Mouse (Mus musculus) neural tube, embryonic 14.5 days (tissue): ENCODE results near the gene Gnat1. TPM values are rescaled to one million over a fixed set of nuclear protein-coding genes. Genes with fewer than 3 reads are reported as not detected.

Experiments
- ATAC-seq: fragments of 200-750 bp; cut with Nextera tagmentation; 2 replicates; pipeline ENCODE4 v1.8.0; 2017; ENCODE audit warnings: low read depth, mild to moderate bottlenecking, moderate TSS enrichment, moderate library complexity
- H3K27ac ChIP-seq: fragments of 300-500 bp; sonication (generic); 2 replicates; pipeline ENCODE4 v1.5.1; 2014; ENCODE audit warnings: low read depth, mild to moderate bottlenecking, control low read depth, low read length, moderate library complexity, mixed read lengths
- H3K27me3 ChIP-seq: fragments of 300-500 bp; sonication (generic); 2 replicates; pipeline ENCODE4 v1.6.1; 2014; ENCODE audit warnings: low read length; ENCODE audit not compliant: control insufficient read depth, insufficient read depth
- H3K36me3 ChIP-seq: fragments of 300-500 bp; sonication (generic); 2 replicates; pipeline ENCODE4 v1.6.1; 2014; ENCODE audit warnings: low read length, mixed read lengths; ENCODE audit not compliant: control insufficient read depth, insufficient read depth
- H3K4me1 ChIP-seq: fragments of 300-500 bp; sonication (generic); 2 replicates; pipeline ENCODE4 v1.6.1; 2014; ENCODE audit warnings: low read length; ENCODE audit not compliant: control insufficient read depth, insufficient read depth
- H3K4me2 ChIP-seq: fragments of 300-500 bp; sonication (generic); 2 replicates; pipeline ENCODE4 v1.6.1; 2014; ENCODE audit warnings: mild to moderate bottlenecking, low read depth, low read length, control low read depth
- H3K4me3 ChIP-seq: fragments of 300-500 bp; sonication (generic); 2 replicates; pipeline ENCODE4 v1.5.1; 2014; ENCODE audit warnings: low read depth, low read length, control low read depth, mixed read lengths
- H3K9ac ChIP-seq: fragments of 300-500 bp; sonication (generic); replicated peaks from 2 replicates; pipeline ENCODE4 v1.6.1; 2014; ENCODE audit warnings: low read depth, mild to moderate bottlenecking, control low read depth, low read length, mixed read lengths
- H3K9me3 ChIP-seq: fragments of 300-500 bp; sonication (generic); 2 replicates; pipeline ENCODE4 v1.6.1; 2016; ENCODE audit warnings: low read length; ENCODE audit not compliant: control insufficient read depth
- WGBS: fragments of 180-500 bp; shearing (Covaris S2); extraction: QIAGEN DNeasy Blood & Tissue Kit; methylation state at CpG from one replicate; pipeline ENCODE4 v1.1.7; 2014; 5-methylcytosine and 5-hydroxymethylcytosine counted together
- polyA plus RNA-seq: library from polyadenylated mRNA; unstranded; fragments of >200 nt; fragmentation: Nextera tagmentation; extraction: Ambion mirVana; gene quantifications from 2 replicates; pipeline ENCODE4 v1.2.1, GENCODE M21; 2014

The Gnat1 gene
- polyA plus RNA-seq, 1 experiment from 2014 or later = 2.7 TPM

DNA sequence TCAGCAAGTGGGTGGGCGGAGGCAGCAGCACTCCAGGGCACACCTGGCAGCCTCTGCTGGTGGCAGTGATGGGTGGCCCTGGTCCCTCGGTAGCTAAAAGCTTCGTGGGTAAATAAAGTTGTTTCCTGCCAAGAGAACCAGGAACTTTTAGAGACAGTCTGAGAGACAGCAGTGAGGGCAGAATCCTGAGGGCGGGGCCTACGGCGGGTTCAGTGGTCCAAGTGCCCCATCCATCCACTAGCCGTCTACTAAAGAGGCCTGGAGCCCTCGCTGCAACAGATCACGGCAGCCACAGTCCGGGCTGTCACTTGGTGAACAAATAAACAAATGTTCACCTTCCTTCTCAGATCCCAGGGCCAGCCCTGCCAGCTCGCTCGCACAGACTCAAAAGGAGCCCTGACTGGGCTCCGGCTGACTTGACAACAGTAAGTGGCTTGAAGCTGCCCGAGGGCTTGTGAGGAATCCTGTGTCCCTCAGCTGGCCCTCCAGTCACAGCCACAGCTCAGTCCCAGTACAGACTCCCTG is 49.5 kb downstream of the Gnat1 start:
- Histone ChIP-seq H3K27me3 (no peaks in the 10 kb centered on the region), H3K9me3 (no peaks in the 10 kb centered on the region), H3K27ac (peak overlapping the region; percentile 90), H3K4me3 (no peak overlapping the region), H3K4me1 (peaks cover 76% of the 10 kb centered on the region), H3K36me3 (no peaks in the 10 kb centered on the region), H3K9ac (peak overlapping the region; percentile 41; the same call in 1 of the 2 replicates), H3K4me2 (peak overlapping the region; percentile 27; the same call in 1 of the 2 replicates)
- 8% methylated on average over 14 of the region's 14 CpGs for WGBS
- ATAC-seq = 0 out of 2 replicates have a peak, but pooled peaks have one; percentile 3

DNA sequence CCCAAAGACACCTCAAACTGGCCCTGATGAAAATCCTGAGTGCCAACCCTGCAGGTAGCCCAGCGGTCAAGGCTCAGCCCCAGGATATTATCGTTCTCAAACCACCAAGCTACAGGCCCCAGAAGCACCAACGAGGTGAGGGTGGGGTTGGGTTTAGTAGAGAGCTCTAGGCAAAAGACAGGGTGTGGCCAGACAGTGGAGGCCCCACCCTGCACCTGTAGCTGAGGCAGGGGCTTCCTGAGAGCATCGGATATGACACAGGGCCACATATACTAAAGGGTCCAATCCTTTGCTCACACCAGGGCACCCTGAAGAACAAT is 50.1 kb downstream of the Gnat1 start:
- H3K9me3 ChIP-seq = no peaks in the 10 kb centered on the region
- ATAC-seq = no peak
- peak overlapping the region; percentile 27; the same call in 1 of the 2 replicates for H3K4me2 ChIP-seq
- WGBS = 19% methylated on average over 4 of the region's 4 CpGs
- peak overlapping the region; percentile 90 for H3K27ac ChIP-seq
- peaks cover 78% of the 10 kb centered on the region for H3K4me1 ChIP-seq
- H3K4me3 ChIP-seq = no peak overlapping the region
- no peak overlapping the region for H3K9ac ChIP-seq
- H3K36me3 ChIP-seq = no peaks in the 10 kb centered on the region
- no peaks in the 10 kb centered on the region for H3K27me3 ChIP-seq

DNA sequence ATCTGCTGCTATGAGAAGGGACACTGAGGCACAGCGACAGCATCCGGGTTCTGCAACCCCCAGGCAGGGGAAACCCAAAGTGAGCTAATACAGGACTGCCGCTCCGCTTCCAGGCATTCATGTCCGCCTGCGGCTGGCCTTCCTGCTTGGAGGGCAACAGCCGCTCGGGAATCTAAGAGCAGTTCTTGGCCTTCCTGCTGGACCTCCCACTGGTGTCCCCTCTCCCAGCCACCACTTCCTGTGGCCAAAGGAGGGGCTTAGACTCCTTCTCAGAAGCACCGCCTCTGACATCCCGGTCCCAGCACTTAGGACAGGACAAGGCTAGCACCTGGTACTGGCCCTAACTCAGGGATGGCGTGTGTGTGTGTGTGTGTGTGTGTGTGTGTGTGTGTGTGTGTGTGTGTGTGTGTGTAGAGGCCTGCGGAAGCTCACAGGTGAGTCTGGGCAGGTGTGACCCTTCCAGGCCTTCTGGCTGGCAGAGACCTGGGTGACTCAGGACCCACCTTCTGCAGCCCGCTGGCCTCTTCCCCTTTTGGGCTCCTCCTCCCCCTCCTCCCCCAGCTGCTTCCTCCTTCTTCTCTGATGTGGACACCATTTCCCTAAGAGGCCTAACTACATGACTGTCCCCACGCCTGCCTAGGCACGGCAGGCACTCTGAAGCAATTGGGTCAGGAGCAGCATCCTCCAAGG is 50.6 kb downstream of the Gnat1 start:
- Histone ChIP-seq H3K9me3 (no peaks in the 10 kb centered on the region), H3K27ac (peak overlapping the region; percentile 91), H3K36me3 (no peaks in the 10 kb centered on the region), H3K4me3 (no peak overlapping the region), H3K9ac (peak overlapping the region; percentile 48), H3K27me3 (no peaks in the 10 kb centered on the region), H3K4me1 (peaks cover 73% of the 10 kb centered on the region), H3K4me2 (peak overlapping the region; percentile 27; the same call in 1 of the 2 replicates)
- ATAC-seq = no peak
- 39% methylated on average over 15 of the region's 15 CpGs for WGBS

DNA sequence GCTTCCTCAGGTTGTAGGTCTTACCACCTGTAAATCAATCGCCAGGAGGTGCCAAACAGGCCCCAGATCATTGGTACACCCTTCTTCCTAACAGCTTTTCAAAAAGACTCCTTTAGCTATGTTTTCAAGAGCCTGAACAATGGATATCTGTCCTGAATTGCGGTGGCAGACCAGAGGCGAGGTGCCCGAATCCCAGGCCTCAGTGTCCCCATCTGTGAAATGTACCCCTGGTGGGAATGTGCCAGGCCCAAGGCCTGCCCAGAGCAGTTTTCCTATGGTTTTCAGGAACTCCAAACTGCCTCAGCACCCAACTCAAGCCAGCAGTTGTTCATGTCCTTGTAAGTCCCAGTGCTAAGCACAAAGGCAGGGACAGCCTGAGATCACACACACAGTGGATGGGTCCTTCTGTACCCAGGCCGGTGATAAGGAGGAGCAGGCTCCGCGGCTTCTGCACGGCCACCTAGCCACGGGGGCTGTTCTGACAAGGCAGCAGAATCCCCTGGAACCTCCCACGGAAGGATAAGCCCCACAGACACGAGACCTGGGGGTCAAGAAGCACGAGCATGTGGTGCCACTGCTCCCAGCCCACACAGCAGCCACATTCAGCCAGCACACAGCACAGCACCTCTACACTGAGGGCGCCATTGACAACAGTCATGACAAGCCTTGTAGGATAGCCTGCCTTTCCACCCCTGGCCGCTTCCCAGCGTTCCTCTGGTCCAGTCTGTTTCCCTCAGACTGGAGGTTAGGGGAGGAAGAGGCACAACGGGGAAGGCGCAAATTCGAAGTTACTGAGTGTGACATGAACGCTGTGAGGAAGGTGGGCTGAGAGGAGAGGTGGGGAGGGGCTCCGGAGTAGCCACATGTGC is 51.9 kb downstream of the Gnat1 start:
- Histone ChIP-seq H3K9me3 (no peaks in the 10 kb centered on the region), H3K4me2 (peak overlapping the region; percentile 23), H3K4me3 (no peak overlapping the region), H3K36me3 (no peaks in the 10 kb centered on the region), H3K9ac (peak overlapping the region; percentile 48), H3K4me1 (peaks cover 67% of the 10 kb centered on the region), H3K27me3 (no peaks in the 10 kb centered on the region), H3K27ac (peak overlapping the region; percentile 91)
- ATAC-seq = no peak
- WGBS = 16% methylated on average over 20 of the region's 20 CpGs

DNA sequence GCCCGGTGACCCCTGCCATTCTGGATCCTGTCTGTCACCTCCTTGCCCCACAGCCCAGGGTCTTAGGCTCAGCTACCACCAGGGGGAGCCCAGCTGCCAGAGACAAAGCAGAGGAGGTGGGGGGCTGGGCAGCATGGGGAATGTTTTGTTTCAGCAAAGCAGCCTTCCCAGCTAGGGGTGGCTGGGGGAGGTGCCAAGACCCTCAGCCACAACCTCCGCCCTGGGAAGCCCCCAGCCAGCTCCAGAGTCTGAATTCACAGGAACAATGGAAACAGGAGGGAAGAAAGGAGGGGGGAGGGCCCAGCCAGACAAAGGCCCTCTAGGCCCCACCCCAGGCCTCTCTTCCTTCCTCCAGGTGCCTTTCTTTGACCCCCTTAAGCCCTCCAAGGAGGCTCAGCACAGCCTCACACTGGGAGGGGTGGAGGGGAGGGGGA is 52.7 kb downstream of the Gnat1 start:
- peak overlapping the region; percentile 23 for H3K4me2 ChIP-seq
- peak overlapping the region; percentile 48 for H3K9ac ChIP-seq
- H3K36me3 ChIP-seq = no peaks in the 10 kb centered on the region
- WGBS = 5% methylated on average over 2 of the region's 2 CpGs
- no peaks in the 10 kb centered on the region for H3K27me3 ChIP-seq
- H3K27ac ChIP-seq = peak overlapping the region; percentile 91
- peak; percentile 62 for ATAC-seq
- no peak overlapping the region for H3K4me3 ChIP-seq
- H3K4me1 ChIP-seq = peaks cover 59% of the 10 kb centered on the region
- no peaks in the 10 kb centered on the region for H3K9me3 ChIP-seq

DNA sequence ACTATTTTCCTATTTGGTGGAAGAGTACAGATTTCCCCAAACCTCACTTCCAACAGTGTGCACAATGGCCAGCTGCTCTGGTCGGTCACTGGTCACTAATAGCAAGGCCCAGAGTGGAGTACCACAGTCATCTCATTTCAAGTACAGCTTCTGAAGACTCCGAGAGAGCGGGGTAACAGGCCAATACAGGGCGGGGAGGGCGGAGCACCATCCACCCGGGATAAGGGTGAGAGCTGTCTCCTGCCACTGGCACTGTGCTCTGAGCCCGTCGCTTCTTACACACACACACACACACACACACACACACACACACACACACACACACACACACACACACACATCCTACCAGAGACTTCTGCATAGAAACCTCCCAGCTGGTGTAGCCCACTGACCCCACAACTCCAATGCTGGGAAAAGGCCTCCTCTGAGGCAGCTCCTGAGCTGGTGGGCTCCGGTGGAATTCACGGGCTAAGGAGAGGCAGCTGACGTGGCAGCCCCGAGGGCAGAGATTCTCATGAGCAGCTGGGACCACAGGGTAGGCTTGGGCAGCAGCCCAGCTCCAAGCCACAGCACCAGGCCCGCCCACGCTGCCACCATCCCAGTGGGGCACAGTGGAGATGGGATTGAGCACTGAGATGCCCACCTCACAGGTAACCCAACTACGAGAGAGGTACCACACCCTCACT is 53.2 kb downstream of the Gnat1 start:
- H3K9me3 ChIP-seq = no peaks in the 10 kb centered on the region
- H3K27ac ChIP-seq = peak overlapping the region; percentile 91
- H3K27me3 ChIP-seq = no peaks in the 10 kb centered on the region
- ATAC-seq = peak; percentile 31; the same call in 1 of the 2 replicates
- H3K9ac ChIP-seq = peak overlapping the region; percentile 48
- peaks cover 54% of the 10 kb centered on the region for H3K4me1 ChIP-seq
- H3K4me3 ChIP-seq = no peak overlapping the region
- WGBS = 28% methylated on average over 13 of the region's 15 CpGs
- H3K4me2 ChIP-seq = peak overlapping the region; percentile 23
- H3K36me3 ChIP-seq = no peaks in the 10 kb centered on the region

DNA sequence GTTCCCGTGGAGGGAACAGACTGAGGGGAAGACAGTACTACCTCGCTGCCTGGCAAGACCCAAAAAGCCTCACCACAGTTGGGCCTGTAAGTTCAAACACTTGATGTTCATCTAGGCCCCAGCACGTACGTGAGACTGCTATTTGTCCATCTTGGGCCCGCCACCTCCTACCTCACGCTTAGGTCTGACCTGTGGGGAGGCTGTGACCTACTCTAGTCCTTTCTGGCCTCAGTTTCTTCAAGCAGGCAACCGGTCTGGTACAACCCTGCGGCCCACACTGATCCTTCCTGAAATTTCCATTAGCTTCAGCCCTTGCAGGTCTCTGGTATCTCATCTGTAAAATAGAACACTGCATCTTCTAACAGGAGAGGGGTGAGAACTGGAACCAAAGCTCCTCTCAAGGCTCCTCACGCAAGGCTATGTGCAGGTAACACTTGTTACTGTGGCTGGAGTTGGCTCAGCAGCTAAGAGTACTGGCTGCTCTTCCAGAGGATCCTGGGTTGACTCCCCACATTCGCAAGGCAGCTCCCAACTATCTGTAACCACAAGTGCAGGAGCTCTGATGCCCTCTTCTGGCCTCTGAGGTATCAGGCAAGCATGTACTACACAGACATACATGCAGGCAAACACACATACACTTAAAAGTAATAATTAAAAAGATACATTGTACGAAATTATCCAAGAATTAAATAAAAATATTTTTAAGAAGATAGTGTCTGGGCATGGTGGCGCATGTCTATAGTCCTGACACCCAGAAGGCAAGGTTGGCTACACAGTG is 54.0 kb downstream of the Gnat1 start:
- Histone ChIP-seq H3K4me3 (no peak overlapping the region), H3K4me1 (peaks cover 50% of the 10 kb centered on the region), H3K27ac (0 out of 2 replicates have a peak overlapping the region, but pooled peaks have one; percentile 91), H3K27me3 (no peaks in the 10 kb centered on the region), H3K9ac (no peak overlapping the region), H3K4me2 (0 out of 2 replicates have a peak overlapping the region, but pooled peaks have one; percentile 23), H3K9me3 (no peaks in the 10 kb centered on the region), H3K36me3 (no peaks in the 10 kb centered on the region; the same call in 1 of the 2 replicates)
- WGBS = 87% methylated on average over 12 of the region's 12 CpGs
- no peak for ATAC-seq

DNA sequence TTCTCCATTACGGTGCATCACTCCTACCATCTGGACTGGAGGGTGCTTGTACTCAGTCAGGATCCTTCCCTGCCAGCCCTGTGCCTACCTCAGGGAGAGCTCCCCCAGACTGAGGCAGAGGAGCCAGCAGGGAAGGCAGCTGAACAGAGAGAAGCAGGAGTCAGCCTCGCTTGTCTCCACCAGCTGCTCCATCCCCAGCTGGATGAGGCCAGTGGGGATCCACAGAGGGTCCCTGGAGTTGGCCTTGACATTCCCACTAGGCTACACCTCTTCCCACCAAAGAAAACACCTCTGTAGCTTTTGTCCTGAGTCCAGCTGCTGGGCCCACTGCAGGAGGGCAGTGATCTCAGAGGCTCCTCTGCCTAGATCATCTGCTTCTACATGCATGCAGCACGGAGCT is 54.6 kb downstream of the Gnat1 start:
- H3K4me3 ChIP-seq = no peak overlapping the region
- no peaks in the 10 kb centered on the region for H3K9me3 ChIP-seq
- no peaks in the 10 kb centered on the region for H3K27me3 ChIP-seq
- H3K27ac ChIP-seq = peak overlapping the region; percentile 39
- H3K9ac ChIP-seq = no peak overlapping the region
- H3K36me3 ChIP-seq = peaks cover under 1% of the 10 kb centered on the region; the same call in 1 of the 2 replicates
- no peak overlapping the region for H3K4me2 ChIP-seq
- no peak for ATAC-seq
- peaks cover 44% of the 10 kb centered on the region for H3K4me1 ChIP-seq
- 77% methylated on average over 3 of the region's 3 CpGs for WGBS
